Mouse (Mus musculus) heart, adult 2 months (tissue): ENCODE data around the gene Sgip1.

Experiments used
- CTCF ChIP-seq: fragments of 200-600 bp; IDR thresholded peaks from 2 replicates; pipeline ENCODE4 v1.8.1; 2022; ENCODE audit warnings: antibody characterized with exemption, mild to moderate bottlenecking, moderate library complexity
- POLR2A ChIP-seq: fragments of 200-500 bp; IDR thresholded peaks from 2 replicates; pipeline ENCODE4 v1.6.1; 2011; ENCODE audit warnings: mild to moderate bottlenecking, low read depth, low read length, control low read depth; ENCODE audit not compliant: insufficient read depth

- TF ChIP-seq CTCF (no peak), POLR2A (no peak)
Observed at GRCm38 (mm10) chr4:102884228-102884627, 143.1 kb downstream of the Sgip1 start.
